In genomic region chr15:65698596-65698995, GRCm38 (mm10) we compare ENCODE assay signal across 21 mouse cellular contexts.
DNase-seq lines count a peak whose midpoint lies in the region; TF ChIP-seq lines count a peak whose summit lies in the region.
"Had no signal": no experiment of that assay in that cellular context is flagged by ENCODE, and none has a peak within 500 bp of the region (broad histone marks: within the 10 kb centered on the region; RNA-seq: fewer than 3 reads in every experiment).

No protein-coding gene starts in this region.

- H3K27me3 ChIP-seq in myocyte (ENCODE audit: control insufficient read depth, insufficient read depth, insufficient read length) = no peaks in the 10 kb centered on the region
- no peaks in the 10 kb centered on the region for H3K27me3 ChIP-seq in embryonic facial prominence, embryonic 10.5 days (replicated peaks; ENCODE audit: low read depth, poor library complexity, severe bottlenecking)
- H3K27me3 ChIP-seq: embryonic facial prominence, embryonic 15.5 days; forebrain, embryonic 15.5 days; intestine, embryonic 15.5 days had no signal

- no peaks in the 10 kb centered on the region for H3K4me1 ChIP-seq in embryonic facial prominence, embryonic 10.5 days
- H3K4me1 ChIP-seq: embryonic facial prominence, embryonic 15.5 days; forebrain, embryonic 15.5 days; hindbrain, embryonic 10.5 days; intestine, embryonic 15.5 days had no signal

- no peak overlapping the region for H3K27ac ChIP-seq in embryonic facial prominence, embryonic 10.5 days (replicated peaks)
- H3K27ac ChIP-seq: embryonic facial prominence, embryonic 15.5 days; forebrain, embryonic 15.5 days; heart, embryonic 10.5 days; hindbrain, embryonic 10.5 days; hindbrain, embryonic 14.5 days; intestine, embryonic 15.5 days had no signal

- TF ChIP-seq POLR2A in myocyte (IDR thresholded peaks at IDR 0.05; ENCODE audit: insufficient read length, low read depth) = no peak

- peak overlapping the region; percentile 16 for H3K4me2 ChIP-seq in myocyte (ENCODE audit: low read depth)
- H3K4me2 ChIP-seq: embryonic facial prominence, embryonic 15.5 days; forebrain, embryonic 15.5 days; hindbrain, embryonic 14.5 days; intestine, embryonic 15.5 days had no signal

- H3K9me3 ChIP-seq in embryonic facial prominence, embryonic 10.5 days = no peaks in the 10 kb centered on the region
- H3K9me3 ChIP-seq: embryonic facial prominence, embryonic 15.5 days; forebrain, embryonic 15.5 days; heart, embryonic 10.5 days; hindbrain, embryonic 10.5 days; intestine, embryonic 15.5 days had no signal

- WGBS in embryonic facial prominence, embryonic 10.5 days = 82% methylated on average over 2 of the region's 2 CpGs

- H3K36me3 ChIP-seq in myocyte (ENCODE audit: control insufficient read depth, insufficient read depth) = no peaks in the 10 kb centered on the region
- H3K36me3 ChIP-seq in embryonic facial prominence, embryonic 10.5 days (replicated peaks) = no peaks in the 10 kb centered on the region
- H3K36me3 ChIP-seq: embryonic facial prominence, embryonic 15.5 days; forebrain, embryonic 15.5 days; heart, embryonic 10.5 days; hindbrain, embryonic 10.5 days; intestine, embryonic 15.5 days had no signal

- no peaks in the 10 kb centered on the region for H3K79me2 ChIP-seq in myocyte (ENCODE audit: control insufficient read depth, insufficient read depth)

- peak; percentile 71 for DNase-seq in adrenal gland, adult 2 months
- DNase-seq in adrenal gland, postnatal 4 days (ENCODE audit: low spot score in 2 of 2) = no peak
- peak; percentile 61 for DNase-seq in Muller cell, postnatal 12 days (ENCODE audit: inconsistent ontology term)
- peak; percentile 31 for DNase-seq in adrenal gland, postnatal 14 days
- no peak for DNase-seq in T-cell, adult 2 months (ENCODE audit: low spot score)
- DNase-seq in right cerebral cortex, postnatal 10 days (ENCODE audit: low spot score in 2 of 2) = no peak
- no peak for DNase-seq in embryonic facial prominence, embryonic 10.5 days (ENCODE audit: low spot score)
- DNase-seq: B cell, adult 2 months; cerebellum, adult 18-20 months; cerebellum, postnatal 10 days; gastrocnemius, postnatal 10 days; heart, adult 18-20 months; heart, postnatal 10 days; kidney, adult 18-20 months had no signal

- H3K4me3 ChIP-seq in myocyte = no peak overlapping the region
- no peak overlapping the region for H3K4me3 ChIP-seq in embryonic facial prominence, embryonic 10.5 days
- H3K4me3 ChIP-seq: embryonic facial prominence, embryonic 15.5 days; forebrain, embryonic 15.5 days; heart, embryonic 10.5 days; hindbrain, embryonic 10.5 days; intestine, embryonic 15.5 days had no signal

- H3ac ChIP-seq in myocyte (ENCODE audit: control insufficient read depth, insufficient read length) = no peak overlapping the region

TF ChIP-seq in myocyte, 11 proteins besides CTCF, POLR2A, EP300 and RAD21:
- TF ChIP-seq USF1 (IDR thresholded peaks at IDR 0.05; ENCODE audit: low read depth) (no peak), REST (IDR thresholded peaks at IDR 0.05; ENCODE audit: insufficient read depth, insufficient read length) (no peak), CEBPB (IDR thresholded peaks at IDR 0.05; ENCODE audit: insufficient read depth, poor library complexity, severe bottlenecking) (no peak), TCF12 (IDR thresholded peaks at IDR 0.05; ENCODE audit: insufficient read depth, poor library complexity, severe bottlenecking) (no peak), MYOG (IDR thresholded peaks at IDR 0.05; ENCODE audit: control insufficient read depth in 1 of 3, insufficient read depth in 1 of 3, insufficient read length in 2 of 3, low read depth in 2 of 3) (no peak), E2F4 (IDR thresholded peaks at IDR 0.05; ENCODE audit: insufficient read depth) (no peak), MAX (IDR thresholded peaks at IDR 0.05; ENCODE audit: low read depth) (no peak), TCF3 (IDR thresholded peaks at IDR 0.05; ENCODE audit: insufficient read length, low read depth) (no peak), SRF (IDR thresholded peaks at IDR 0.05; ENCODE audit: control insufficient read depth, insufficient read length, low read depth) (no peak), POLR2AphosphoS2 (IDR thresholded peaks at IDR 0.05; ENCODE audit: insufficient read length, low read depth) (no peak), MYOD1 (IDR thresholded peaks at IDR 0.05; ENCODE audit: control insufficient read depth in 1 of 3, insufficient read length in 2 of 3, low read depth in 2 of 3) (no peak)
TF ChIP-seq in myocyte: peak in this region for 0.

Comparison
In these comparisons a context has a peak if more than half of its experiments do, and no peak if none do; other contexts are left out.
1. DNase-seq: peak in adrenal gland, adult 2 months (single experiment), Muller cell, postnatal 12 days (single experiment) and adrenal gland, postnatal 14 days (single experiment); none in adrenal gland, postnatal 4 days (0 of 2), T-cell, adult 2 months (single experiment), right cerebral cortex, postnatal 10 days (0 of 2) and embryonic facial prominence, embryonic 10.5 days (single experiment).